Mouse (Mus musculus) R1 (cell line): Measurements from ENCODE around the gene Meioc.
"Not testable (repeated sequence)": the region's sequence is repeated elsewhere in the genome, so short reads cannot be mapped to it uniquely, and the experiment has no call there.

Experiments used
- DNase-seq: peaks from one replicate; pipeline ENCODE4 v3.0.0-alpha.2; 2018; ENCODE audit warnings: low read depth, low spot score

Meioc gene

DNA sequence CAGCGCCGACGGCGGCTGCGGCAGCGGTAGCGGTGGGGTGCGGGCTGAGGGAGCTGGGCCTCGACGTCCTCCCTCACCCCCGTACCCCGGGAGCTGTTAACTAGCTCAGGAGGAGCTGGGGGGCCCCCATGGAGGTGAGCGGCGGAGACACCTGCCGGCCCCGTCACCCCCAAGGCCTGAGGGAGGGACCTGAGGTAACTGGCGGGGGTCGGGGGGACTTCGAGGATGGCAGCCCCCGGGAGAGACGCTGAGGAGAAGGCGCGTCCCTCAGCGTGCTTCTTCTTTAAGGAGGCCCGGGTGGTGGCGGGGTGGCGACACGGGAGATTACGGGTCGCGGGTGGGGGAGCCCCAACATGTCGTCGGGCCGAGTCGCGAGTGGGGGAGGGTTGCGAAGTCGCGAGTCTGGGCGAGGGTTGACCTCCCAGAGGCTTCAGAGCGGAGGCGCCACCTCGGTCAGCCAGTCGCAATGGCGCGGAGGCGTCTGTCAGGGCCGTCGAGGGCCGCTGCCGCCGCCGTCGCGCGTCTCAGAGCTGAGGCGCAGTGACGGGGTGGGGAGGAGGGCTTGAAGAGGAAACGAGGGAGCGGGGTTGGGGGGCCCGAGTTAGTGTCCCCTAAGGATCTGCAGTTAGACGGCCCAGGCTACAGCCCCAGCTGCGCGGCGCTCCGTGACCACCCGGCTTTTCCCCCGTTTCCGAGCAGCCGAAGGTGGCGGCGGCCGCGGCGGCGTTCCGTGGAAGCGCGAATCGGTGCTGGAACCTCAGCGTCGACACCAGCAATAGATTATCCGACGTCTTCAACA lies 2.3 kb downstream of the Meioc start:
- peak; percentile 49 for DNase-seq

DNA sequence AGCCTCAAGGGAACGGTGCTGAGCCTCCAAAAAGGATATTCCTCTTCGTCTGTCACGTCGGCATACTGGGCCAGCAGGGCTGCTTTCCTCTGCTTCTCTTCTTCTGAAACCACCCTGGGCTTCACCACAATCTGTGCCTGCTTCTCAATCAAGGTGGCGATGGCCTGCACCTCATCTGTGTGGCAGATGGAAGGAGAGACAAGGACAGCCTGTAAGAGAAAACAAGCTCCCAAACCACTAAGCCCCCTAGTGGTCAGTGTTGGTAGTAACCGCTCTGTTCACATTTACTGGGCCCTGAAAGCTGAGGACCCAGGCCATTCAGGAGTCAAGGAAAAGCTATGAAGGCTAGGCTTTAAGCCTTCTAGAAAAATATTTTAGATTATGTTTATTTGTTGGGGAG lies 26.6 kb downstream of the Meioc start:
- peak; percentile 88 for DNase-seq

GRCm38 (mm10) chr11:102695289-102695688 lies 31.8 kb downstream of the Meioc start:
- DNase-seq = no peak

DNA sequence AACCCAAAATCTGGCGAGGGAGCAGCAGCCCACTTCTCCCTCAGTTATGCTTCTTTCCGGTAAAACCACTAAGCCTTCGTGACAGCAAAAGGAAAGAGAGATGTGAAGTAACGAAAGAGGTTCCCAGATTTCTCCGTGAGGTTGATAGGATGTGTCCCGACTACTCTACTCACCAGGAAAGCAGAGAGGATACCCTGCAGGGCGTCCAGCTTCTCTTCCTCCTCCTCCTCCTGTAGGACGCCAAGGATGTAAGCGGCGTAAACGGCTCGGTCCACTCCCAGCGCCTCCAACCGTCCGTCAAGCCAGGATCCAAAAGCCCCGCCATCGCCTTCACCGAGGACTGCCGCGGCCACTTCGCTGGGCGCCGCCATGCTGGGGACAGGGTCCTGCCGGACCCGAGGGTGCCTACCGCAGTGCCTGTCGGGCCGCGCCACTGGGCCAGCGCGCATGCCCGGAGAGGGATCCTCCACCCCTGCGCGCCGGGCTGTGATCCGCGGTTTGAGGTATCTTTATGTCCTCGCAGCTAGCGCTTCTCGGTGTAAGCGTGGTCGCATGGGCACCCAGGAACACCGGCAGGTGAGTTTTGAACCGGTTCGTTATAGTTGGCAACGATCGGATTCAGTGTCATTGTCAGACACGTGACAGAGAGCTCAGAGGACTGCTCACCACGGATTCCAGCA lies 34.0 kb downstream of the Meioc start, which contains the start of gene Ccdc43:
Gene Ccdc43 (minus strand): TSS at position 445 of the 680 bp plus-strand sequence.
- no peak for DNase-seq

GRCm38 (mm10) chr11:102698018-102698476 lies 34.5 kb downstream of the Meioc start:
- peak; percentile 91 for DNase-seq

GRCm38 (mm10) chr11:102702206-102702605 lies 38.7 kb downstream of the Meioc start:
- peak; percentile 74 for DNase-seq

GRCm38 (mm10) chr11:102712411-102712810 lies 48.9 kb downstream of the Meioc start:
- DNase-seq = no peak

DNA sequence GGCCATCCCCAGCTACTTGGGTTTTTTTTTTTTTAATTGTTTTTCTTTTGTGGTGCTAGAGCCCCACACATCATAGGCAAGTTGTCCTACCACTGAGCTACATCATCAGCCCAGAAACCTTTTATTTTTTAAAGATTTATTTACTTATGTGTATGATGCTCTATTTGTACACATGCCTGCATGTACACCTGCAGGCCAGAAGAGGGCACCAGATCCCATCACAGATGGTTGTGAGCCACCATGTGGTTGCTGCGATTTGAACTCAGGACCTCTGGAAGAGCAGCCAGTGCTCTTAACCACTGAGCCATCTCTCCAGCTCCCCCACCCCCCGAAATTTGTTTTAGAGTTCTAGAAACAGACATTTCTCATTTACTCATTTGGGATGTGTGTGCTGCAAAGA lies 51.1 kb downstream of the Meioc start:
- DNase-seq = not testable (repeated sequence)

DNA sequence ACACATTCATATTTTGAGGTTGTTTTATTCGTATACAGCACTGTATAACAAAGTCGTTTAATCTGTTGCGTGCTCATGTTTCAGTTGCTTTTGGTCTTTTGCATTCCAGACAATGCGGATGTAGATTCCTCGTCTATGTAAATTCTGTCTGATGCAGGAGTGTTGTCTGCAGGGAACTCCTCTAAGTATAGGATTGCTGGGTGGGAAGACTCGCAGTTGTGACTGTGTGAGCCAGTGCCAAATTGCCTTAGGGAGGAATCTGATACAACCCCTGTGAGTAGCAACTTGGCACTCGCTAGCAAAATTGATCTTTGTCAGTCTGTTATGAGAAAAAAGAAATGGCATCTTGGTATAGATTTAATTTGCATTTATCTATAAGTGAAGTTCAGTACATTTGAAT lies 52.6 kb downstream of the Meioc start:
- DNase-seq = peak; percentile 34

DNA sequence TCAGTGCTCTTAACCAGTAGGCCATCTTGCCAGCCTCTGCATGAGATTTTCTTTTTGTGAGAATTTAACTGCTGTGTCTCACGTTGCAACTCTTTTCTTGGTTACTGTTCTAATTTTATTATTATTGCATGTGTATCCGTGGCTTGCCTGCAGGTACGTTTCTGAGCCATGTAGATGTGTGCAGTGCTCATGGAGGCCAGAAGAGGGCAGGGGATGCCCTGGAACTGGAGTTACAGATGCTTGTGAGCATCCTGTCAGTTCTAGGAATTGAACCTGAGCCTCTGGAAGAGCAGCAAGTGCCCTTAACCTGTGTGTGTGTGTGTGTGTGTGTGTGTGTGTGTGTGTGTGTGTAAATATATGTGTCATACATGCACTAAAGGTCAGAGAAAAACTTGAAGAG lies 62.1 kb downstream of the Meioc start:
- peak; percentile 74 for DNase-seq

DNA sequence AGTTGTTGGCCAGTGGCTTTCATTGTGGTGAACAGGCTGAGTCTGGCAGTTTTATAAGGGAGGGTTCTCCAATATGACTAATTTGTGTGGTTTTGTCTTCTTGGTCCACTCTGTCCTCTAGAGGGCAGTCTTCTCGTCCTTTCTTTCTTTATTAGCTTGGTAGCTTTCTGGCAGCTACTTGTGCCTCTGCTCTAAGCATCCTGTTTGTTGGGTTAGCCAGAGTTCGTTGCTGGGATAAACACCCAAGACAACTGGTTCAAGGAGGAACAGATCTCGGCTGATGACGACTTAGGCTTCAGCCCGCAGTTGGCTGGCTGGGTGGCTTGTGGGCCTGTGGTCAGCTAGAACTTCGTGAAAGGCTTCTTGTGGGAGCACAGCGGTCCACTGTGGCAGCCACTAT lies 65.1 kb downstream of the Meioc start:
- peak; percentile 81 for DNase-seq

DNA sequence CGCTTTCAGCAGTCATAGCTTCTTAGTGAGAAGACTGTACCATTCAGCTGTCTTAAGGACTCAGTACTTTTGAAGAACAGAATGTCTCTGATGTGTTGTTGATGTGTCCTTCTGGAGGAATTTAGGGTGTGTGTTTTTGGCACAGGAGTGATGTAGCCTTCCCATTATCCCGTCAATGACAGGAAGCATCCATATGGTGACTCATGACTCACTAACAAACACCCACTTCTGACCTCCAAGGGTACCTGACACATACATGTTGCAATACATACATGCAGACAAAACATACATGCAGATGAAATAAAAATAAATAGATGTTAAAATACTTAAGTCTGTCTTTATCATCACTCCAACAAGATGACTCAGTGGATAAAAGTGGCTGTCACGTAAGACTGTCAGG lies 66.3 kb downstream of the Meioc start:
- DNase-seq = no peak

- no peak for DNase-seq
Measured at GRCm38 (mm10) chr11:102731366-102731765, 67.8 kb downstream of the Meioc start.
